Mouse (Mus musculus) forebrain, embryonic 12.5 days (tissue): ENCODE measurements at regions not wholly inside any gene's neighbourhood (a gene's known extent, or its start where the extent isn't known, plus 50 kb on each side); places are given as distances from the start of the nearest gene placed in this dataset.

Experiments used
- ATAC-seq: fragments of 200-750 bp; cut with Nextera tagmentation; 2 replicates; pipeline ENCODE4 v1.8.0; 2017; ENCODE audit warnings: moderate TSS enrichment; ENCODE audit not compliant: low FRiP score
- H3K27ac ChIP-seq: fragments of 300-500 bp; sonication (generic); 2 replicates; pipeline ENCODE4 v1.5.1; 2016; ENCODE audit warnings: mild to moderate bottlenecking
- H3K27me3 ChIP-seq: fragments of 300-500 bp; sonication (generic); 2 replicates; pipeline ENCODE4 v1.6.1; 2016; ENCODE audit warnings: mild to moderate bottlenecking
- H3K36me3 ChIP-seq: fragments of 300-500 bp; sonication (generic); replicated peaks from 2 replicates; pipeline ENCODE4 v1.6.1; 2016; ENCODE audit warnings: mild to moderate bottlenecking
- H3K4me1 ChIP-seq: fragments of 300-500 bp; sonication (generic); 2 replicates; pipeline ENCODE4 v1.6.1; 2016
- H3K4me2 ChIP-seq: fragments of 300-500 bp; sonication (generic); 2 replicates; pipeline ENCODE4 v1.6.1; 2016; ENCODE audit warnings: mild to moderate bottlenecking, moderate library complexity
- H3K4me3 ChIP-seq: fragments of 300-500 bp; sonication (generic); replicated peaks from 2 replicates; pipeline ENCODE4 v1.5.1; 2016; ENCODE audit warnings: mild to moderate bottlenecking
- H3K9ac ChIP-seq: fragments of 300-500 bp; sonication (generic); 2 replicates; pipeline ENCODE4 v1.6.1; 2016; ENCODE audit warnings: mild to moderate bottlenecking
- H3K9me3 ChIP-seq: fragments of 300-500 bp; sonication (generic); 2 replicates; pipeline ENCODE4 v1.6.1; 2016
- WGBS: fragments of 180-500 bp; shearing (Covaris S2); methylation state at CpG from one replicate; pipeline ENCODE4 v1.1.7; 2016; 5-methylcytosine and 5-hydroxymethylcytosine counted together

DNA sequence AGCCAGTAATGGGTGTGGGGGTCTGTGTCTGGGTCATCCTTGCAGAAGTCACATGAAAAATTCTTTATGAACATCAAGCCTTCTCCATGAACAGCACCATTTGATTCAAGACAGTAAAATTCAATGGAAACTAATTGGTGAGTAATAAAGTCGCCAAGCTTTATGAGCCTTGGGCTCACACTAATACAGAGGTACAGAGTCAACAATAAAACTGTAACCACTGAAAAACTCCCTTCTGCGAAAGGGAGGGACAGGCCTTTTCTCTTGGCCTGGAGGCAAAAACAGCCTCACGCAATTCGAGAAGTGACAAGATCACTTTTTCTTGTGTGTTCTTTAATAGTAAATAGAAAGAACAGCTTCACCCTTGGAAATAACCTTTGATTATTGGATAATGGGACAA, 200.7 kb downstream of the Lrrn1 start:
- no peak overlapping the region for H3K4me2 ChIP-seq
- no peaks in the 10 kb centered on the region for H3K36me3 ChIP-seq
- no peaks in the 10 kb centered on the region for H3K27me3 ChIP-seq
- 89% methylated on average over 4 of the region's 4 CpGs for WGBS
- H3K9ac ChIP-seq = no peak overlapping the region
- ATAC-seq = no peak
- H3K4me3 ChIP-seq = no peak overlapping the region
- no peaks in the 10 kb centered on the region for H3K4me1 ChIP-seq
- no peak overlapping the region for H3K27ac ChIP-seq
- H3K9me3 ChIP-seq = no peaks in the 10 kb centered on the region

DNA sequence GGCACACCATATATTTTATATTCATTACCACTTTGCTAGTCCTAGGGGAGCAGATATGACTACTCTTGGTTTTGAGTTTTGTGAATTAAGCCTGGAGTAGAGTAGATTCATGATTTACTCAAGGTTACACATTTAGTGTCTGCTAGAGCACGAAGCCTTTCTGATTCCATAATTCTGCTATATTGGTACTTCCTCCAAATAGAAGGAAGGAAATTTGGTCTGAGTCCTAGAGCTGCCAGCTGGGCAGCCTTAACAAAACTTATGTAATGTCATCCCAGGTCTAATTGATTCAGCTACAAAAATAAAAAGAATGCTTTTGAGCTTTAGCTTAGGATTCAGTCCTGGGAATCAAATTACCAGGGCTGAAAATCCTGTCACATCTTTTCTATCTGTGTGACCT, 205.2 kb downstream of the Lrrn1 start:
- Histone ChIP-seq H3K27me3 (no peaks in the 10 kb centered on the region), H3K4me1 (no peaks in the 10 kb centered on the region), H3K27ac (no peak overlapping the region), H3K36me3 (no peaks in the 10 kb centered on the region), H3K9ac (no peak overlapping the region), H3K9me3 (no peaks in the 10 kb centered on the region), H3K4me2 (no peak overlapping the region), H3K4me3 (no peak overlapping the region)
- no peak for ATAC-seq
- WGBS = 88% methylated on average over 1 of the region's 1 CpGs

DNA sequence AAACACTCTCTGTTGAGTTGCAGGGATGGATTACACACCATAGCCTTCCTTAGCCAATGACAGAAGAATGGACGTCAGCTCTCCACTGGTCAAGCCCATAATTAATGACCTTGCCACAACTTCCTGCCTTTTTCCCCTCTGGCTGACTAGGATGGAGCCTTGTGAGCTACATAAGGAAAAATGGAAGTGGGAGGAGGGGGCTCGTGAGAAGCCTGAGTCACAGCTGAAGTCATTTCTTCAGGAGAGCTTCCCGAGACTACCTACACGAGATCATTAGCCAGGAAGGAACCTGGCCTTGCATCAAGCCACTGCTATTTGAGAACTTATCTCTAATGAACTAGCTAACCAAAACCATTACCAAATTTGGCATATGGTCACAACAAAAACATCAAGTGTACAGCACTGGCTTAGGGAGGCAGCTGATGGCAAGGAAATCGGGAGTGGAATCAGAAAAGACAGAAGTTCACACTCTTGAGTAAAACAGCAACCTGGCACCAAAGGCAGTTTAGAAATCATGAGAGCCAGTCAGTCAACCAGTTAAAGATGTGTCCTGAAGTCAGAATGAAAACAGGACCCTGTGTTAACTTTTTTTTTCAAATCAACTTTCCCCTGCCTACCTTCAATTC, 219.7 kb downstream of the Lrrn1 start:
- ATAC-seq = no peak
- H3K27ac ChIP-seq = no peak overlapping the region
- no peak overlapping the region for H3K4me2 ChIP-seq
- no peaks in the 10 kb centered on the region for H3K4me1 ChIP-seq
- no peaks in the 10 kb centered on the region for H3K9me3 ChIP-seq
- no peaks in the 10 kb centered on the region for H3K27me3 ChIP-seq
- H3K4me3 ChIP-seq = no peak overlapping the region
- 89% methylated on average over 5 of the region's 5 CpGs for WGBS
- H3K36me3 ChIP-seq = no peaks in the 10 kb centered on the region
- no peak overlapping the region for H3K9ac ChIP-seq

DNA sequence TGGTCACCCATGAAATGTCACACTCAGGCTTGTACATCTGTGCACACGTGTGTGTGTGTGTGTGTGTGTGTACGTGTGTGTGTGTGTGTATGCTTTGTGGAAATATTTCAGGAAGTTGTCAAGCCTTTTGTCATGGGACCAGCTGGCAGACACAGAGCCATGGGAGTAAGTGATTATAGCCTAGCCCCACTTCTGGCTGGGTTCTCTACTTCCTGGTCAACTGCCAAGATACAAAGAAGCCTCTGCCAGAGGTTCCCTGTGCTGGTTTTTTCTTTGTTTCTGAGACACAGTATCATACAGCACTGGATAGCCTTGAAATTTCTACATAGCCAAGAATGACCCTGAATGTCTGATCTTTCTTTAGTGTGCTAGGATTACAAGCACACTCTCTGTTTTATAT, 220.2 kb downstream of the Lrrn1 start:
- 80% methylated on average over 2 of the region's 2 CpGs for WGBS
- Histone ChIP-seq H3K27ac (no peak overlapping the region), H3K4me1 (no peaks in the 10 kb centered on the region), H3K4me2 (no peak overlapping the region), H3K36me3 (no peaks in the 10 kb centered on the region), H3K9ac (no peak overlapping the region), H3K27me3 (no peaks in the 10 kb centered on the region), H3K4me3 (no peak overlapping the region), H3K9me3 (no peaks in the 10 kb centered on the region)
- ATAC-seq = no peak

DNA sequence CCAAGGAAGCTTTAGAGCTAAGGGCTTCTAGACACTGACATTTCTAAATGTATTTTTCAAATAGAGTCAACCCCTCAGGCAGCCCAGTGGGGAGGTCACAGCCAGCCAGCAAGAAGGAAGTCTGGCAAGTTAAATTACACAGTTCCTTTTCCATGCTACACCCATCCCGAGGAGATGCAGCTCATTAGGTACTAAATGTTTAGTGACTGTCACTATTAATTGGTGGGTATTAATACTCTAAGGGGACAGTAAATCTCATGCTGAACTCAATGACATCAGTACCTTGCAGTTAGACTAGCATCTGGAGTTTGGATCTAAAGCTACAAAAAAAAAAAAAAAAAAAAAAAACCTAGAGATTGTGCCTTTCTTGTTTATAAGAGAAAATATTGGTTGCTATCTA, 222.6 kb downstream of the Lrrn1 start:
- Histone ChIP-seq H3K4me2 (no peak overlapping the region), H3K27ac (no peak overlapping the region), H3K4me1 (no peaks in the 10 kb centered on the region), H3K27me3 (no peaks in the 10 kb centered on the region), H3K36me3 (no peaks in the 10 kb centered on the region), H3K9ac (no peak overlapping the region), H3K9me3 (no peaks in the 10 kb centered on the region), H3K4me3 (no peak overlapping the region)
- ATAC-seq = no peak
- WGBS = 66% methylated on average over 1 of the region's 1 CpGs

DNA sequence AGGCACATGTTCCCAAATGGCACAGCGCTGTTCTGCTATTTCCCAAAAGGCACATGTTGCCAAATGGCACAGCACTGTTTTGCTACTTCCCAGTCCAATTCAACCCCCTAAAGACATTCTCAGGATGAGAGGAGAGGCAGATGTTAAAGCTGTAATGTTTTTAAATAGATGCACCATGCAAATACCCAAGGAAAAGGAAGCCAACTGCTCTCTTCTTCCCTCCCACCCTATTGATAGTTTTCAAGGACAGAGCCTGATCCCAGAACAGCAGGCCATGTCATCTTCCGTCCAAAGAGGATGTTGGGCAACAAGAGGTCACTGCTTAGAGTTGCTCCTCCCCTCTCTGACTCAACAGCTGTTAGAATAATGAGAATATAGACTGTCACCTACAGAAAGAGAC, 225.6 kb downstream of the Lrrn1 start:
- H3K27me3 ChIP-seq = no peaks in the 10 kb centered on the region
- no peaks in the 10 kb centered on the region for H3K4me1 ChIP-seq
- no peak for ATAC-seq
- H3K9ac ChIP-seq = no peak overlapping the region
- no peak overlapping the region for H3K27ac ChIP-seq
- 88% methylated on average over 2 of the region's 2 CpGs for WGBS
- H3K36me3 ChIP-seq = no peaks in the 10 kb centered on the region
- H3K4me2 ChIP-seq = no peak overlapping the region
- H3K4me3 ChIP-seq = no peak overlapping the region
- no peaks in the 10 kb centered on the region for H3K9me3 ChIP-seq

DNA sequence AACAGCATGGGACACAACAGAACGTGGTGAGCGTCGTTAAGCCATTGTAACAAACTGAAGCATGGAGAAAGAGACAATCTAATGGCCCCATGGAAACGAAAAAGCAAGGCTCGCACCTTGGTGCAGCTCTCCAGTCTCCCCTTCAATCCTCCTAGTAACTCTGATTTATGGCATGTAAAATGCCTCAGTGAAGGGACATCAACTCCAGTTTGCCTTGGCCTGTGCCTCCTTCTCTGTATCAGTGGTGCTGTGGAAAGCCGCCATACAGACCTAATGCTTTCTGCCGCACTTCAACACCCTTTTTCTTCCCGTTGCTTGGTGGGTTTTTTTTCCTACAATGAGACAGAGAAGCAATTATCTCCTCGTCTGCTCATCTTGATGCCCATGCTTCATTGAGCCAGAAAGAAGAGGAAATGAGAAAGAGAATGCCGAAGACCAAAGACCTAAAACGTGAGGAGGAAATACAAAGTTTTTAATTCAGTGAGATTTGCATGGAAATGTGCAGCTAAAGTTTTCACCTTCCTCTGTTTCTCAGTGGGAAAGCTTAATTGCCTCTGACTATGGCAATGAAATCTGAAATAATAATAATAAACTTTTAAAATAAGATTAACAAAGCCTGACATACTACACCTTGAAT, 241.4 kb downstream of the Lrrn1 start:
- Histone ChIP-seq H3K4me3 (no peak overlapping the region), H3K27me3 (no peaks in the 10 kb centered on the region), H3K4me1 (no peaks in the 10 kb centered on the region), H3K4me2 (no peak overlapping the region), H3K9me3 (no peaks in the 10 kb centered on the region), H3K9ac (no peak overlapping the region), H3K27ac (no peak overlapping the region), H3K36me3 (no peaks in the 10 kb centered on the region)
- ATAC-seq = no peak
- WGBS = 58% methylated on average over 11 of the region's 11 CpGs

DNA sequence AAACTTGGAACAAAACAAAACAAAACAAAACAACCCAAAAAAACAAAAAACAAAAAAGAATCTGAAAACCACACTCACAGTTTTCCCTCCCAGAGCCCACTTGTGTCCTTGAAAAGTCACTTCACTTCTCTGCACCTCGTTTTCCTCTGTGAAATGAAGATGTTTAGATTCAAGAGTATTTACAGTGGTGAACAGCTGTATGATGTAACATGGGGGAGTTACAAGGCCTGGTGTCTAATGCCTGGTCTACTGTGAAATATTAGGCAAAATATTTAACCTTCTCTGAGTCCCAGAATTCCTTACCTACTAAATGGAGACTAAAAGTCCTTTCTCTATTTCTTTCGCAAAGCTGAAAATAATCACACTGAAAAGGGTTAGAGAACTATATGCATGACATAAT, 255.4 kb downstream of the Lrrn1 start:
- Histone ChIP-seq H3K36me3 (no peaks in the 10 kb centered on the region), H3K9me3 (no peaks in the 10 kb centered on the region), H3K9ac (no peak overlapping the region), H3K4me2 (no peak overlapping the region), H3K4me3 (no peak overlapping the region), H3K4me1 (no peaks in the 10 kb centered on the region), H3K27me3 (no peaks in the 10 kb centered on the region), H3K27ac (no peak overlapping the region)
- ATAC-seq = no peak
- WGBS = 87% methylated on average over 2 of the region's 2 CpGs

DNA sequence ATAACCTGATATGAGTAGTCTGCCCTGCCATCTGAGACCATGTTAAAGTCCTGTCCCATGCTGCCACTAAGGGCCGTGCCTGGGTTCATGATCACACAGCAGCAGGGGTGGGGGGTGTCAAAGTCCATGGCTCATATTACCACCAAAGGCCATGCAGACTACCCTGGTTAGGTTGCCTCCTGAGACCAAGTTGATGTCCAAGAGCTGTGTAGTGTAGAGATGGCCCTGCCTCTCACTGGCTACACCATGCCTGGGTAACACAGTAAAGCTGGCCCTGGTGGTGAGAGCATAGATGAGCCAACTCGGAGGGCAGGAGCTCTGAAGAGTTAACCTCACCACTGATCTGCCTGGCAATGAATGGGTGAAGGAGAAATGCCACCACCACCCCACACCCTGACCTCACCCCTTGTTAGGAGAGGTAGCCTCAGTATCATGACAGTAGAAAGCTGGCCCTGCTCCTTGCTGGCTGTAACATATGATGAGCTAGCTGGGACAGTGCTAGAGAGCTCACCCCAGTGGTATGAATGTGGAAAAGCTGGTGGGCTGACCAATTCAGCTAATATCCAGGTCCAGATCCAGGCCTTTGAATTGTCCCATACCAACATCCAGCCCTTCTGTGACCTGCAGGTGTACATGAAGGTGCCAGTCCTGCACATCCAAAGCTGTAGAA, 258.8 kb downstream of the Lrrn1 start:
- ATAC-seq = peak; percentile 30; the same call in 1 of the 2 replicates
- 82% methylated on average over 2 of the region's 2 CpGs for WGBS

DNA sequence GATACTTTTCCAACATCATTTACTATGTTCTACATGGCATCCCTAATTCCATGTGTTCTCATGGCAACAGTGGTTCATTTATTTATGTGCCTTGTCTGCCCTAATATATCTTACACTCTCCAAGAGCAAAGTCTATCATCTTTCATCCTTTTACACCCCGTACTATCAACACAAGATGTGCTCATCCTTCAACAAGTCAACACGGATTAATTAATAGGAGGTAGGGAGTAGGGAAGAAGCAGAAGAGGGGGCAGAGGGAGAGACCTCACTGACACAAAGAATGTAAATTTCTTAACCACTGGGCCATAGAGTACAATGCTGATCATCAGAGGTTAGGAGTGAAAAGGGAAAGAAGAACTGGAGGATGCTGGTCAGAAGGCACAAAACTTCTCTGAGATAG, 267.0 kb upstream of the Setmar start:
- Histone ChIP-seq H3K27me3 (no peaks in the 10 kb centered on the region), H3K4me2 (no peak overlapping the region), H3K4me3 (no peak overlapping the region), H3K9ac (no peak overlapping the region), H3K9me3 (no peaks in the 10 kb centered on the region), H3K36me3 (no peaks in the 10 kb centered on the region), H3K4me1 (no peaks in the 10 kb centered on the region), H3K27ac (no peak overlapping the region)
- no peak for ATAC-seq
- 88% methylated on average over 2 of the region's 2 CpGs for WGBS

More for the DNA sequence above, 258.8 kb downstream of the Lrrn1 start:
- H3K9me3 ChIP-seq = no peaks in the 10 kb centered on the region
- H3K4me2 ChIP-seq = no peak overlapping the region
- H3K9ac ChIP-seq = no peak overlapping the region
- no peaks in the 10 kb centered on the region for H3K27me3 ChIP-seq
- no peaks in the 10 kb centered on the region for H3K4me1 ChIP-seq
- no peak overlapping the region for H3K27ac ChIP-seq
- H3K4me3 ChIP-seq = no peak overlapping the region
- no peaks in the 10 kb centered on the region for H3K36me3 ChIP-seq

DNA sequence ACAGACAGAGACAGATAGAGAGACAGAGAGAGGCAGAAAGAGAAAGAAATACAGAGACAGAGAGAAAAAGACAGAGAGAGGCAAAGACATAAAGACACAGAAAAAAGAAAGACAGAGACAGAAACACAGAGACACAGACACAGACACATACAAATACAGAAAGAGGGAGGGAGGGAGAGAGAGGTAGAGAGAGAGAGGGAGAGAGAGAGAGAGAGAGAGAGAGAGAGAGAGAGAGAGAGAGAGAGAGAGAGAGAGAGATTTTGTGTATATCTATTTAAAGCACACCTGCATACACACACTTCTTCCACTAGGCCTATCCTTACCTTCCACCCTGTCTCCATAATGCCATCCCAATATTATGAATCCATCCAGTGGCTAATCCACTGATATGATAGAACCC, 261.8 kb upstream of the Setmar start:
- Histone ChIP-seq H3K27me3 (no peaks in the 10 kb centered on the region), H3K36me3 (no peaks in the 10 kb centered on the region), H3K4me2 (no peak overlapping the region), H3K9ac (no peak overlapping the region), H3K27ac (no peak overlapping the region), H3K9me3 (no peaks in the 10 kb centered on the region), H3K4me3 (no peak overlapping the region), H3K4me1 (no peaks in the 10 kb centered on the region)
- no peak for ATAC-seq
